Mouse (Mus musculus) G1E-ER4 (cell line): ENCODE data around the gene Uck2. TPM values are rescaled to one million over a fixed set of nuclear protein-coding genes. Genes with fewer than 3 reads are reported as not detected.

Source experiments
- GATA1 ChIP-seq: IDR thresholded peaks from one replicate; pipeline ENCODE4 v1.8.0; 2012; ENCODE audit warnings: low read length, inconsistent platforms
- polyA plus RNA-seq: library from polyadenylated mRNA; stranded (reverse); fragments of >175 nt; gene quantifications from 2 replicates; pipeline ENCODE4 v1.2.3, GENCODE M21; 2012

The Uck2 gene
- polyA plus RNA-seq, 1 experiment = 375 TPM

DNA sequence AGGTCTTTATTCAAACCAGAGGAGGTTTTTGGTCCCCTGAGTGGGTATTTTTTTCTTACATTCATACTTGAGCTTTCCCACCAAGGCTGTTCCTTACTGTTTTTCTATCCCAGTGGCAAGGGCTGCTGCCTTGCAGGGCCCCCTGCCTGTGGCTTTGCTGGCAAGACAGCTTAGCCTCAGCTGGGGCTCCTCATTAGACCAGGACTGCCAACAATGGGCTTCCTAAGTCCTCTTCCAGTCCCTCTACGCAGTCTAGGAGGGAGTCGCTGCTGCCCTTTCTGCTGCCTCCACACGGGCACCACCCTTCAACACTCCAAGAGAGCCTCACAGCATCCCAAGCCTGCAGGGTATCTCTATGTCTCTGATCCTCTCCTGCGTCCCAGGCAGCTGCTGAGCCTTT, 76.3 kb downstream of the Uck2 start:
- TF ChIP-seq GATA1 = no peak

GRCm38 (mm10) chr1:167205177-167205750, 79.9 kb downstream of the Uck2 start:
- TF ChIP-seq GATA1 = no peak

DNA sequence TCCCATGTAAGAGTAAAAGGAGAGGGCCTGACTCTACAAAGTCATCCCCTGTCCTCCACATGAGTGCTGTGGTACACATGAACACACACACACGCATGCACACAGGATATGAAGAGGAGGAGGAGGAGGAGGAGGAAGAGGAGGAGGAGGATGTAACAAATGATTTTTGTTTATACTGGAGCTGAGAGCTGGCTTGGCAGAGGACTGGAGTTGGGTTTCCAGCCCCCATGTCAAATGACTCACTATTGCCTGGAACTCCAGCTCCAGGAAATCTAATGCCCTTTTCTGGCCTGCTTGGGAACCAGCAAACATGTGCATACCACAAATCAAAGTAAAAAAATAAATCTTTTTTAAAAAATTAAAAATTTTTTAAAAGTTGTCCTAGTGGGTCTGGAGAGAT, 80.7 kb downstream of the Uck2 start:
- no peak for TF ChIP-seq GATA1

- TF ChIP-seq GATA1 = no peak
Observed at GRCm38 (mm10) chr1:167194766-167195165, 90.4 kb downstream of the Uck2 start.

GRCm38 (mm10) chr1:167187791-167188190, 97.3 kb downstream of the Uck2 start:
- TF ChIP-seq GATA1 = no peak

- TF ChIP-seq GATA1 = no peak
Observed at GRCm38 (mm10) chr1:167181919-167182616, 103.1 kb downstream of the Uck2 start.

Other genes starting within 250 kb of the Uck2 start
- gene Tmco1, start 23.1 kb upstream of the Uck2 start, polyA plus RNA-seq = 8.4 and 11.9 TPM in 2 replicates
- 39.9 and 56.7 TPM in 2 replicates for gene Aldh9a1, start 64.7 kb upstream of the Uck2 start, polyA plus RNA-seq
- 2.3 and 15.0 TPM in 2 replicates for gene Mgst3, start 108.5 kb upstream of the Uck2 start, polyA plus RNA-seq
- gene Lrrc52, start 181.5 kb upstream of the Uck2 start, polyA plus RNA-seq = not detected in 2 replicates